Mouse (Mus musculus) embryonic facial prominence, embryonic 11.5 days (tissue): Measurements from ENCODE around the gene Tulp2. TPM values are rescaled to one million over a fixed set of nuclear protein-coding genes. Genes with fewer than 3 reads are reported as not detected.
"Not testable (repeated sequence)": the region's sequence is repeated elsewhere in the genome, so short reads cannot be mapped to it uniquely, and the experiment has no call there.

Experiments
- ATAC-seq: fragments of 200-750 bp; cut with Nextera tagmentation; replicated peaks from 2 replicates; pipeline ENCODE4 v1.8.0; 2017; ENCODE audit warnings: low read depth; ENCODE audit not compliant: insufficient number of reproducible peaks, low FRiP score, low TSS enrichment
- DNase-seq: peaks from one replicate; pipeline ENCODE4 v3.0.0-alpha.2; 2015; ENCODE audit warnings: low spot score
- H3K27ac ChIP-seq: fragments of 300-500 bp; sonication (generic); replicated peaks from 2 replicates; pipeline ENCODE4 v1.5.1; 2014; ENCODE audit warnings: mild to moderate bottlenecking, low read depth, low read length, control low read depth
- H3K27me3 ChIP-seq: fragments of 300-500 bp; sonication (generic); 2 replicates; pipeline ENCODE4 v1.6.1; 2014; ENCODE audit warnings: mild to moderate bottlenecking, low read length, moderate library complexity, mixed read lengths; ENCODE audit not compliant: control insufficient read depth, insufficient read depth
- H3K36me3 ChIP-seq: fragments of 300-500 bp; sonication (generic); replicated peaks from 2 replicates; pipeline ENCODE4 v1.6.1; 2014; ENCODE audit warnings: low read depth, mild to moderate bottlenecking, low read length, moderate library complexity, mixed read lengths; ENCODE audit not compliant: control insufficient read depth, insufficient read depth
- H3K4me1 ChIP-seq: fragments of 300-500 bp; sonication (generic); 2 replicates; pipeline ENCODE4 v1.6.1; 2014; ENCODE audit warnings: low read length, mixed read lengths; ENCODE audit not compliant: control insufficient read depth, insufficient read depth
- H3K4me2 ChIP-seq: fragments of 300-500 bp; sonication (generic); 2 replicates; pipeline ENCODE4 v1.6.1; 2014; ENCODE audit warnings: low read depth, mild to moderate bottlenecking, control low read depth, low read length, moderate library complexity
- H3K4me3 ChIP-seq: fragments of 300-500 bp; sonication (generic); 2 replicates; pipeline ENCODE4 v1.5.1; 2014; ENCODE audit warnings: low read depth, low read length, control low read depth
- H3K9ac ChIP-seq: fragments of 300-500 bp; sonication (generic); replicated peaks from 2 replicates; pipeline ENCODE4 v1.6.1; 2014; ENCODE audit warnings: mild to moderate bottlenecking, control low read depth, low read length
- H3K9me3 ChIP-seq: fragments of 300-500 bp; sonication (generic); replicated peaks from 2 replicates; pipeline ENCODE4 v1.6.1; 2016; ENCODE audit warnings: mild to moderate bottlenecking, low read length, inconsistent platforms, mixed read lengths; ENCODE audit not compliant: control insufficient read depth
- WGBS: fragments of 180-500 bp; shearing (Covaris S2); extraction: QIAGEN DNeasy Blood & Tissue Kit; methylation state at CpG from one replicate; pipeline ENCODE4 v1.1.7; 2014; 5-methylcytosine and 5-hydroxymethylcytosine counted together
- polyA plus RNA-seq: library from polyadenylated mRNA; unstranded; fragments of >200 nt; fragmentation: Nextera tagmentation; extraction: Ambion mirVana; gene quantifications from 2 replicates; pipeline ENCODE4 v1.2.1, GENCODE M21; 2014

Gene Tulp2
- polyA plus RNA-seq, 1 experiment from 2014 or later = 0.95 TPM

DNA sequence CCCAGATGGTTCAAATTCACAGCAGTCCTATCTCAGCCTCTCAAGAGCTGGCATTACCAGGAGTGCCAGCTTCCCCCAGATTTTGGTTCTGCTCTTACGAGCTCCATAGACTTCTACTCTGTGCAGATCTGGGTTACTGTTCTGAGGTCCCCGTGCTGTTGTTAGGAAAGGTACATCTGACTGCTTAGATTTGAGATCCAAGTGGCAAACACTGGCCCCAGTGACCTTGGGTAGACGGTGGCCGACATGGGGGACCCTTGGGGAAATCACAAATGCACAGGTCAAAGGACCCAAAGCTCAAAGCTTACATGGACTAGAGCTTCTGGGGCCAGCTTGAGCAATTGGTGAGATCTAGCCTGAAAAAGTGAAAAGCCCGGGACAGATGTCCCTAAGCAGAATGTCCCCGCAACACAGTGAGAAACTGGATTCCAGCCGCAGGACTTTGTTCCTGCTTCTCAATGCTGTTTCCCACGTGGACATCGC lies 24.9 kb upstream of the Tulp2 start:
- ATAC-seq (no peak), DNase-seq (no peak)
- WGBS = 56% methylated on average over 9 of the region's 9 CpGs
- Histone ChIP-seq H3K4me1 (peaks cover 6% of the 10 kb centered on the region), H3K4me3 (no peak overlapping the region), H3K9ac (no peak overlapping the region), H3K27me3 (no peaks in the 10 kb centered on the region), H3K4me2 (no peak overlapping the region), H3K36me3 (peaks cover 7% of the 10 kb centered on the region; the same call in 1 of the 2 replicates), H3K27ac (no peak overlapping the region), H3K9me3 (no peaks in the 10 kb centered on the region)

DNA sequence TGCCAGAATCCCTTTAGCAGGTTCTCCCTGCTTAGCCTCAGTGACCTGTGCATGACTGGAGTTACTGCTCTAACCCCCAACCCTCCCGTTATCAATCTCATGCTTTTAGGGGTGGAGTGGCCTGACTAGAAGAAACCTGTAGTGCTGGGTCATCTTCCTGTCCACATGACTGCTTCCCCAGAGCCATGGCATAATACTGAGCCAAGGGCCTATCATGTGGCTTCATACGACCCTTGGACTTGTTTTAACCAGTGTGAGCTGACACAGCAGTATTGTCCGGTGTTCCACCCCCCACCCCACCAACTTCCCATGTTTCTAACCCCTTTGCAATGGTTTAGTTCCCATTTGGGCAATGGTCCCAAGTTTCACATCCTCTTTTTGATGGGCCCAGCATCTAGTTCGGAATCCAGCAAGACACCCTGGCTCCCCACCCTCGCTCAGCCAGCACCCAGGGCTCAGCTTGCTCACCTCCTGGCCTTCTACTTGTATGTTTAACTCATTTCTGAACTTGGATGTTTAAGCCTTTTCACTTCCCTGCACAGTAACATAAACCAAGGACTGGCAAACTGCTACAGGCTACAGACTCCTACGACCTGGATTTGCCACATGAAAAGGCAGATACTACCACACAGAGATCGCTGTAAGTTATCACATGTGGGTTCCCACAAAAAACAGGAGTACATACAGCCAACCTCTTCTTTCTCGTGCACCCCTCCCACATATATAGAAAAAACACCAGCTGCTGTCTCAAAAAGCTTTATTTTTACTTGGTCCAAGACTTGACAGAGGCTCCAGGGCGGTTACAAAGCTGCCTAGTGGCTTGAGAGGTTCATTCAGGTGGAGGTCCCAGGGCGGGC lies 24.2 kb upstream of the Tulp2 start:
- ATAC-seq = no peak
- Histone ChIP-seq H3K36me3 (peaks cover 7% of the 10 kb centered on the region; the same call in 1 of the 2 replicates), H3K9ac (peak overlapping the region; percentile 83), H3K27ac (no peak overlapping the region), H3K4me1 (peaks cover 6% of the 10 kb centered on the region), H3K9me3 (no peaks in the 10 kb centered on the region), H3K27me3 (no peaks in the 10 kb centered on the region), H3K4me2 (peak overlapping the region; percentile 51), H3K4me3 (peak overlapping the region; percentile 65)
- DNase-seq = no peak
- WGBS = 72% methylated on average over 9 of the region's 10 CpGs

DNA sequence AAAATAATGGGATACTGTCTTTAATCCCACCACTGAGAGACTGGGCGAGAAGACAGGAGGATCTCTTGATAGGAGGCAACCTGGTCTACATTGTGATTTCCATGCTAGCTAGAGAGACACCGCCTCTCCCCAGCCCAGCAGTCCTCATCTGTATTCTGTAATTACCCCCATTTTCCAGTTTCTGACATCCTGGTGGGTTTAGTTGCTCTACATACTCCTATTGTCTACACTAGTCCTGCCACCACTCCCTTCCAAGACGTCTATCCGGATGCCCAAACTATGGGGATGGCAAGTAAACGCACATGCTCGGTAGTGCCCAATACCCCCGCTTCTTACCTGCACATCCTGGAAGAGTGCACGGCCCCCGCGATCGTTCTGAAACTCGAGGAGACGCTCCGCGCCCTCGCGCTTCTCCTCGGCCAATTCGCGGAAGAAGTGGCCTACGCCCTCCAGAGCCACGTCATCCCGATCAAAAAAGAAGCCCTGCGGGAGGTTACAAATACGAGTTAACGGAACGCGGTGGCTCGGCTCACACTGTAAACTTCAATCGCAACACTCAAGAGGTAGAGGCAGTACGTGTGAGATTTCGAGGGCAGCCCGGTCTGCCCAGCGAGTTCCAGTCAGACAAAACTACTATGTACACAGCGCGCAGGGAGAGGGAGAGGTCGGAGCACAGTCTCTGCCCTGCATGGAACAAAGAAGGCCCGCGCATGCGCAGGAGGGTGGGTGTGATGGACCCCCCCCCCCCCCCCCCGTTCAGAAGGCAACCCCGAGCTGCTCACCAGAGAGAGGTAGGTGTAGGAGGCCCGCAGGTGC lies 22.7 kb upstream of the Tulp2 start:
- no peaks in the 10 kb centered on the region for H3K27me3 ChIP-seq
- peak overlapping the region; percentile 91 for H3K27ac ChIP-seq
- under 1% methylated on average over 43 of the region's 43 CpGs for WGBS
- peak; percentile 87 for DNase-seq
- H3K36me3 ChIP-seq = peaks cover 10% of the 10 kb centered on the region
- no peaks in the 10 kb centered on the region for H3K9me3 ChIP-seq
- peak overlapping the region; percentile 51 for H3K4me2 ChIP-seq
- ATAC-seq = peak; percentile 44
- peak overlapping the region; percentile 83 for H3K9ac ChIP-seq
- peak overlapping the region; percentile 65 for H3K4me3 ChIP-seq
- peaks cover 6% of the 10 kb centered on the region for H3K4me1 ChIP-seq

DNA sequence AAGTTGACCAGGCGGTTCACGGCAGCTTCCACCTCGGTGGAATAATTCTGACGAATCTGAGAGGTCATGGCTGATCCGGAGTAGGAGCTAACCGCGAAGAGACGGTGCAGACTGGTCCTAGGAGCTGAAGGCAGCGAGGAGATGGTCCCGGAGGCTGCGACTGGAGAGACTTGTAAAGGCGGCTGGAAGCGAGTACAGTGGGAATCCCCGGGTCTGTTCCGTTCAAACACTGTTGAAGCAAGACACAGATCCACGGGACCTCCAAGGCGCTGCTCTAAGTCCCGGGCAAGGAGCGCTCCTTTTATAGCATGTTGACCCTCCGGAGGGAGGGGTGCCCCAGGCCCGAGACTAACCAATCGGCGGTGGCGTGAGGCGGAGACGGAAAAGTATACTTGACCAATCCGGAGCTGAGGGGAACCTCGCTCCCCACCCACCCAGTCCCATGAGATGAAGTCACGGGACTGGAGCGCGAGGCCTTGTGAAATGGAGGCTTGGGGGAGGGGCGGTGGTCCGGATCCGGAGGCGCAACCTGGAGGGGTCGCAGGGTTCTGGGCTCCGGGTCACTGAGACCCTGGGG lies 22.0 kb upstream of the Tulp2 start, which contains the start of gene Ftl1:
Ftl1 (minus strand) TSS at position 321 of the 577 bp plus-strand sequence.
- Histone ChIP-seq H3K36me3 (peaks cover 10% of the 10 kb centered on the region), H3K27ac (peak within 1 kb of the TSS; percentile 91), H3K4me2 (peak within 1 kb of the TSS; percentile 51), H3K9ac (peak within 1 kb of the TSS; percentile 83), H3K4me3 (peak within 1 kb of the TSS; percentile 65)
- H3K9me3 ChIP-seq, H3K27me3 ChIP-seq, H3K4me1 ChIP-seq: not testable (repeated sequence)
- 1% methylated on average over 28 of the region's 37 CpGs for WGBS
- ATAC-seq (peak; percentile 91), DNase-seq (peak; percentile 100)

DNA sequence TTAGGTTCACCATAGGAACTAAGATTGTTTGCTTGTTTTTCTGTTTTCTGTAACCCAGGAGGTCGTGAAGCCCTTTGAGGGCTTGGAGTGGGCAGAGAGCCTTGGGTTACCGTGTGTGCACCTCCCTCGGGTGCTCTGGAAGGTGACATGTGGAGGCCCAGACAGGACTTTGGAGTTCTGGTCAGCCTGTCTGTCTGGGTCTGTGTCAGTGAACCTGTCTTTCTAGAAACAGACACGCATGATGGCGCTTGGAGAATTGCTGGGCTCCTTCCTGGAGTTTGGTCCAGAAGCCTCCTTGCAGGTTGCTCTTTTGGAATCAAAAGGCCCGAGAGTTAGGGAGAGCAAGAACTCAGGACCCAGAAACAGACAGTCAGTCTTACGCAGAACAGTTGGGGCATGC lies 21.3 kb upstream of the Tulp2 start:
- 77% methylated on average over 7 of the region's 7 CpGs for WGBS

DNA sequence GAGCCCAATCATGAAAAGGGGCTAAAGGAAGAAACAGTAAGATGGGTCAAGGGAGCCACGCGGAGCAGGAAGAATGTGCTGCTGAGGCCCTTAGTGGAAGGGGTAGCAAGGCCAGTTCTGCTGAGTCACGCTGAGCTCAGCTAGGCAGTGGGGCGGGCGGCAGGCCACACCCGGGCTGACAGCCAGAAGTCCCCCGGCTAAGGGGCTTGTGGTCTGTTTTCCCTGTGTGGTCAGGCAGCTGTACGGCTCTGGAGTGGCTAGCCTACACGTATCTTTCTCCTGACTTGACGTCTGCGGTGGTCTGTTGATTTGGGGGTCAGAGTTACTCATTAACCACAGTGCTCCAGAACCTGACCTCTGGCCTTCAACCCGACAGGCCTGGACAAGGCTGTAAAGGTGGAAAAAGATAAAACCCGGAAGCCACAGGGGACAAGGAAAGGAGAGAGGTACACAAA lies 20.8 kb upstream of the Tulp2 start:
- no peak overlapping the region for H3K9ac ChIP-seq
- peaks cover 8% of the 10 kb centered on the region for H3K4me1 ChIP-seq
- no peaks in the 10 kb centered on the region for H3K27me3 ChIP-seq
- DNase-seq (peak; percentile 44), ATAC-seq (no peak)
- WGBS = 19% methylated on average over 13 of the region's 13 CpGs
- no peaks in the 10 kb centered on the region for H3K9me3 ChIP-seq
- H3K27ac ChIP-seq = peak overlapping the region; percentile 60; the same call in 1 of the 2 replicates
- H3K4me3 ChIP-seq = no peak overlapping the region
- peaks cover 7% of the 10 kb centered on the region for H3K36me3 ChIP-seq
- no peak overlapping the region for H3K4me2 ChIP-seq

More for the DNA sequence above, 21.3 kb upstream of the Tulp2 start:
- H3K27me3 ChIP-seq = no peaks in the 10 kb centered on the region
- H3K9ac ChIP-seq = peak overlapping the region; percentile 52; the same call in 1 of the 2 replicates
- H3K4me2 ChIP-seq = no peak overlapping the region
- ATAC-seq (no peak), DNase-seq (no peak)
- no peaks in the 10 kb centered on the region for H3K9me3 ChIP-seq
- H3K36me3 ChIP-seq = peaks cover 7% of the 10 kb centered on the region
- H3K4me3 ChIP-seq = no peak overlapping the region
- H3K4me1 ChIP-seq = peaks cover 6% of the 10 kb centered on the region
- H3K27ac ChIP-seq = peak overlapping the region; percentile 60

DNA sequence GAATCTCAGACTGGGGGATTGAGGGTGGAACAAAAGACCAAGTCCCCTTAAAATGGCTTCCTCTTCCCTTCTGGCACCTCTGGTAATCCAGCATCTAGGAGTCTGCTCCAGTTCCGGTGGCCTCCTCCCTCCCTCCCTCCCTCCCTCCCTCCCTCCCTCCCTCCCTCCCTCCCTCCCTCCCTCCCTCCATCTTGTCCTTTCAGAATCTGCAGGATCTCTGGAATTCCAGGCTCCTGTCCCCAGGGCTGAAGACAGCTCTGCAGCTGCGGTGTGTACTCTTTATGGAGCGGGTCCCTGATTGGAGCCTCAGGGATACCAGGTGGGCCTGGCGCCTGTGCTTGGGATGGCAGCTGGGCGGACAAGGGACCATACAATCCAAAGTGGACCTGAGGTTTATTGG lies 20.4 kb upstream of the Tulp2 start:
- Histone ChIP-seq H3K9ac (no peak overlapping the region), H3K36me3 (peaks cover 7% of the 10 kb centered on the region), H3K4me3 (no peak overlapping the region), H3K4me1 (peaks cover 10% of the 10 kb centered on the region), H3K27me3 (no peaks in the 10 kb centered on the region), H3K4me2 (no peak overlapping the region), H3K9me3 (no peaks in the 10 kb centered on the region), H3K27ac (peak overlapping the region; percentile 60; the same call in 1 of the 2 replicates)
- WGBS = 62% methylated on average over 5 of the region's 5 CpGs
- ATAC-seq (no peak), DNase-seq (no peak)
